Mouse (Mus musculus) cortical plate, adult 2 months (tissue): Measurements from ENCODE around the gene Ccl5.

ENCODE experiments used
- CTCF ChIP-seq: fragments of 200-500 bp; IDR thresholded peaks from 2 replicates; pipeline ENCODE4 v1.5.1; 2011; ENCODE audit warnings: mild to moderate bottlenecking, control low read depth, low read length; ENCODE audit not compliant: insufficient read depth; ENCODE audit errors: extremely low read depth
- POLR2A ChIP-seq: fragments of 200-500 bp; IDR thresholded peaks from 2 replicates; pipeline ENCODE4 v1.6.1; 2011; ENCODE audit warnings: mild to moderate bottlenecking, low read length, control low read depth; ENCODE audit not compliant: insufficient read depth; ENCODE audit errors: extremely low read depth

- TF ChIP-seq CTCF (no peak), POLR2A (no peak)
Observed at GRCm38 (mm10) chr11:83517153-83517552, 13.2 kb downstream of the Ccl5 start.
